Mouse (Mus musculus) hindbrain, embryonic 10.5 days (tissue): Measurements from ENCODE around the gene Kansl2. TPM values are rescaled to one million over a fixed set of nuclear protein-coding genes. Genes with fewer than 3 reads are reported as not detected.
"Not testable (repeated sequence)": the region's sequence is repeated elsewhere in the genome, so short reads cannot be mapped to it uniquely, and the experiment has no call there.

Experiments
- DNase-seq: peaks from one replicate; pipeline ENCODE4 v3.0.0-alpha.2; 2017; ENCODE audit warnings: low spot score
- H3K27ac ChIP-seq: fragments of 300-500 bp; sonication (generic); 2 replicates; pipeline ENCODE4 v1.5.1; 2016; ENCODE audit warnings: mild to moderate bottlenecking, moderate library complexity
- H3K27me3 ChIP-seq: fragments of 300-500 bp; sonication (generic); 2 replicates; pipeline ENCODE4 v1.6.1; 2016; ENCODE audit warnings: mild to moderate bottlenecking; ENCODE audit not compliant: poor library complexity, insufficient read depth, severe bottlenecking
- H3K36me3 ChIP-seq: fragments of 300-500 bp; sonication (generic); 2 replicates; pipeline ENCODE4 v1.6.1; 2016; ENCODE audit warnings: mild to moderate bottlenecking, moderate library complexity
- H3K4me1 ChIP-seq: fragments of 300-500 bp; sonication (generic); replicated peaks from 2 replicates; pipeline ENCODE4 v1.6.1; 2016; ENCODE audit warnings: mild to moderate bottlenecking
- H3K4me3 ChIP-seq: fragments of 300-500 bp; sonication (generic); 2 replicates; pipeline ENCODE4 v1.5.1; 2016; ENCODE audit warnings: mild to moderate bottlenecking, moderate library complexity
- H3K9me3 ChIP-seq: fragments of 300-500 bp; sonication (generic); 2 replicates; pipeline ENCODE4 v1.6.1; 2016; ENCODE audit warnings: mild to moderate bottlenecking, moderate library complexity
- WGBS: fragments of 180-500 bp; shearing (Covaris S2); methylation state at CpG from one replicate; pipeline ENCODE4 v1.1.7; 2016; 5-methylcytosine and 5-hydroxymethylcytosine counted together
- polyA plus RNA-seq: library from polyadenylated mRNA; unstranded; fragments of >200 nt; fragmentation: Nextera tagmentation; extraction: Ambion mirVana; gene quantifications from 2 replicates; pipeline ENCODE4 v1.2.1, GENCODE M21; 2016

Kansl2 gene
- polyA plus RNA-seq, 1 experiment from 2014 or later, result 151 TPM

GRCm38 (mm10) chr15:98527056-98527771 lies 6.8 kb downstream of the Kansl2 start:
- Histone ChIP-seq H3K36me3 (peaks cover 100% of the 10 kb centered on the region), H3K27me3 (no peaks in the 10 kb centered on the region), H3K4me3 (no peak overlapping the region), H3K27ac (no peak overlapping the region), H3K9me3 (no peaks in the 10 kb centered on the region), H3K4me1 (peaks cover 5% of the 10 kb centered on the region)
- no peak for DNase-seq
- 92% methylated on average over 5 of the region's 5 CpGs for WGBS

GRCm38 (mm10) chr15:98526057-98526456 lies 8.0 kb downstream of the Kansl2 start:
- peaks cover 100% of the 10 kb centered on the region for H3K36me3 ChIP-seq
- 87% methylated on average over 5 of the region's 5 CpGs for WGBS

GRCm38 (mm10) chr15:98521245-98521644 lies 12.8 kb downstream of the Kansl2 start:
- no peak overlapping the region for H3K27ac ChIP-seq
- no peak for DNase-seq
- no peaks in the 10 kb centered on the region for H3K27me3 ChIP-seq
- no peaks in the 10 kb centered on the region for H3K4me1 ChIP-seq
- 94% methylated on average over 3 of the region's 3 CpGs for WGBS
- peaks cover 92% of the 10 kb centered on the region for H3K36me3 ChIP-seq
- H3K4me3 ChIP-seq, result no peak overlapping the region
- H3K9me3 ChIP-seq, result no peaks in the 10 kb centered on the region

More at GRCm38 (mm10) chr15:98526057-98526456, 8.0 kb downstream of the Kansl2 start:
- Histone ChIP-seq H3K4me3 (no peak overlapping the region), H3K9me3 (no peaks in the 10 kb centered on the region), H3K27ac (no peak overlapping the region), H3K4me1 (no peaks in the 10 kb centered on the region), H3K27me3 (no peaks in the 10 kb centered on the region)
- DNase-seq, result no peak

GRCm38 (mm10) chr15:98517380-98518355 lies 16.4 kb downstream of the Kansl2 start:
- 76% methylated on average over 16 of the region's 16 CpGs for WGBS
- H3K9me3 ChIP-seq, result no peaks in the 10 kb centered on the region
- H3K4me1 ChIP-seq, result peaks cover 11% of the 10 kb centered on the region
- H3K36me3 ChIP-seq, result peaks cover 64% of the 10 kb centered on the region
- H3K27me3 ChIP-seq, result no peaks in the 10 kb centered on the region
- H3K27ac ChIP-seq, result no peak overlapping the region
- no peak overlapping the region for H3K4me3 ChIP-seq
- peak; percentile 50 for DNase-seq

- 80% methylated on average over 2 of the region's 2 CpGs for WGBS
- H3K27me3 ChIP-seq, H3K27ac ChIP-seq, DNase-seq, H3K9me3 ChIP-seq, H3K4me3 ChIP-seq: not testable (repeated sequence)
- H3K36me3 ChIP-seq, result peaks cover 36% of the 10 kb centered on the region
- H3K4me1 ChIP-seq, result peaks cover 24% of the 10 kb centered on the region
These were observed 19.2 kb downstream of the Kansl2 start for GRCm38 (mm10) chr15:98514845-98515244.

- no peak overlapping the region for H3K27ac ChIP-seq
- 84% methylated on average over 8 of the region's 8 CpGs for WGBS
- no peaks in the 10 kb centered on the region for H3K27me3 ChIP-seq
- peaks cover 30% of the 10 kb centered on the region for H3K36me3 ChIP-seq
- no peaks in the 10 kb centered on the region for H3K9me3 ChIP-seq
- no peak for DNase-seq
- no peak overlapping the region for H3K4me3 ChIP-seq
- peaks cover 24% of the 10 kb centered on the region for H3K4me1 ChIP-seq
These were observed 19.9 kb downstream of the Kansl2 start for GRCm38 (mm10) chr15:98514146-98514545.

- not testable (repeated sequence) for DNase-seq, H3K27me3 ChIP-seq, H3K4me3 ChIP-seq, H3K27ac ChIP-seq, H3K9me3 ChIP-seq
- 66% methylated on average over 3 of the region's 3 CpGs for WGBS
- H3K4me1 ChIP-seq, result peaks cover 24% of the 10 kb centered on the region
- H3K36me3 ChIP-seq, result peaks cover 30% of the 10 kb centered on the region
These were observed 20.4 kb downstream of the Kansl2 start for GRCm38 (mm10) chr15:98513676-98514075.

- peaks cover 24% of the 10 kb centered on the region for H3K4me1 ChIP-seq
- no peak for DNase-seq
- H3K36me3 ChIP-seq, result peaks cover 22% of the 10 kb centered on the region
- no peaks in the 10 kb centered on the region for H3K9me3 ChIP-seq
- H3K4me3 ChIP-seq, result no peak overlapping the region
- 52% methylated on average over 17 of the region's 17 CpGs for WGBS
- H3K27ac ChIP-seq, result no peak overlapping the region
- no peaks in the 10 kb centered on the region for H3K27me3 ChIP-seq
These were observed 21.2 kb downstream of the Kansl2 start for GRCm38 (mm10) chr15:98512799-98513321.

GRCm38 (mm10) chr15:98512232-98512631 lies 21.8 kb downstream of the Kansl2 start:
- Histone ChIP-seq H3K27me3 (no peaks in the 10 kb centered on the region), H3K4me3 (no peak overlapping the region), H3K9me3 (no peaks in the 10 kb centered on the region), H3K36me3 (peaks cover 15% of the 10 kb centered on the region), H3K4me1 (peaks cover 24% of the 10 kb centered on the region), H3K27ac (no peak overlapping the region)
- 63% methylated on average over 8 of the region's 8 CpGs for WGBS
- DNase-seq, result no peak

- Histone ChIP-seq H3K4me3 (no peak overlapping the region), H3K36me3 (0 out of 2 replicates have a peak, but pooled peaks cover 10% of the 10 kb centered on the region), H3K4me1 (peaks cover 24% of the 10 kb centered on the region), H3K27me3 (no peaks in the 10 kb centered on the region), H3K9me3 (no peaks in the 10 kb centered on the region), H3K27ac (no peak overlapping the region)
- DNase-seq, result no peak
- WGBS, result 59% methylated on average over 13 of the region's 13 CpGs
These were observed 22.6 kb downstream of the Kansl2 start for GRCm38 (mm10) chr15:98511386-98511928.

GRCm38 (mm10) chr15:98510438-98511385 lies 23.4 kb downstream of the Kansl2 start:
- Histone ChIP-seq H3K27me3 (no peaks in the 10 kb centered on the region), H3K4me3 (peak overlapping the region; percentile 35), H3K4me1 (peaks cover 24% of the 10 kb centered on the region), H3K36me3 (0 out of 2 replicates have a peak, but pooled peaks cover 4% of the 10 kb centered on the region), H3K27ac (no peak overlapping the region; the same call in 1 of the 2 replicates), H3K9me3 (no peaks in the 10 kb centered on the region)
- WGBS, result 26% methylated on average over 25 of the region's 25 CpGs
- peak; percentile 82 for DNase-seq

GRCm38 (mm10) chr15:98509387-98509786 lies 24.7 kb downstream of the Kansl2 start:
- no peak overlapping the region for H3K27ac ChIP-seq
- 66% methylated on average over 2 of the region's 2 CpGs for WGBS
- no peak overlapping the region for H3K4me3 ChIP-seq
- H3K4me1 ChIP-seq, result peaks cover 28% of the 10 kb centered on the region
- H3K27me3 ChIP-seq, result no peaks in the 10 kb centered on the region; the same call in 1 of the 2 replicates
- H3K9me3 ChIP-seq, result no peaks in the 10 kb centered on the region
- no peaks in the 10 kb centered on the region for H3K36me3 ChIP-seq
- no peak for DNase-seq
